In the genomic region with DNA sequence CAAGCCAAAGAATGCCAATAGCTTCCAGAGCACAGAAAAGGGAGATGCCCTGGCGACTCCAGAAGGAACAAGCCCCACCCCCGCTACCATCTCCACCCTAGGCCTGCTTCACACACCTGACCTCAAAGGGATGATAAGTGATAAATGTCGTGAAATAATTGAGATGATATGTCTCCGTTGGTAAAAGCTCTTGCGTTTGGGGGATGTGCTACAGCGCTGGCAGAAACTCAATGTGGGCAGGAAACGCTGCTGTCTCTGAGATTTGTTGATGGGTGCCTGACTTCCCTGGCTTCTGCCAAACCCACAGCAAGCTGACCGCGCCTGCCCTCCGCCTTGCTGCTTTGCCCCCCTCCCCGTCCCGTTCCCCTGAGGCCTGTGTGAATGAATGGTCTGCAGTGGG, we compare ENCODE assay signal across 10 mouse cellular contexts. TPM values are rescaled to one million over a fixed set of nuclear protein-coding genes. Genes with fewer than 3 reads are reported as not detected.
DNase-seq lines count a peak whose midpoint lies in the region; ATAC-seq and TF ChIP-seq lines count a peak whose summit lies in the region.
"Had no signal": no experiment of that assay in that cellular context is flagged by ENCODE, and none has a peak within 500 bp of the region (broad histone marks: within the 10 kb centered on the region; RNA-seq: fewer than 3 reads in every experiment).

No protein-coding gene starts in this region.

- WGBS in forebrain, embryonic 10.5 days, result 71% methylated on average over 12 of the region's 12 CpGs
- WGBS in forebrain, embryonic 14.5 days, result 72% methylated on average over 12 of the region's 12 CpGs
- 28% methylated on average over 12 of the region's 12 CpGs for WGBS in heart, embryonic 15.5 days
- WGBS in lung, embryonic 14.5 days, result 40% methylated on average over 12 of the region's 12 CpGs
- WGBS in midbrain, embryonic 15.5 days, result 75% methylated on average over 12 of the region's 12 CpGs
- 77% methylated on average over 12 of the region's 12 CpGs for WGBS in forebrain, embryonic 12.5 days

- no peaks in the 10 kb centered on the region for H3K9me3 ChIP-seq in forebrain, embryonic 10.5 days
- no peaks in the 10 kb centered on the region for H3K9me3 ChIP-seq in forebrain, embryonic 14.5 days (replicated peaks; ENCODE audit: control insufficient read depth, low read length)
- H3K9me3 ChIP-seq in heart, embryonic 15.5 days (replicated peaks), result no peaks in the 10 kb centered on the region
- H3K9me3 ChIP-seq in lung, embryonic 14.5 days (ENCODE audit: low read depth, low read length), result no peaks in the 10 kb centered on the region
- no peaks in the 10 kb centered on the region for H3K9me3 ChIP-seq in midbrain, embryonic 15.5 days
- H3K9me3 ChIP-seq in forebrain, embryonic 12.5 days, result no peaks in the 10 kb centered on the region
- H3K9me3 ChIP-seq: hindbrain, embryonic 15.5 days had no signal

- H3K4me2 ChIP-seq in forebrain, embryonic 14.5 days (ENCODE audit: low read length), result no peak overlapping the region
- H3K4me2 ChIP-seq in heart, embryonic 15.5 days, result peak overlapping the region; percentile 38
- peak overlapping the region; percentile 27; the same call in 1 of the 2 replicates for H3K4me2 ChIP-seq in lung, embryonic 14.5 days
- no peak overlapping the region for H3K4me2 ChIP-seq in midbrain, embryonic 15.5 days
- no peak overlapping the region for H3K4me2 ChIP-seq in forebrain, embryonic 12.5 days
- H3K4me2 ChIP-seq: hindbrain, embryonic 15.5 days had no signal

- H3K36me3 ChIP-seq in forebrain, embryonic 10.5 days (replicated peaks), result peaks cover 23% of the 10 kb centered on the region
- peaks cover 19% of the 10 kb centered on the region for H3K36me3 ChIP-seq in forebrain, embryonic 14.5 days (ENCODE audit: control insufficient read depth, insufficient read depth, low read length)
- peaks cover 24% of the 10 kb centered on the region for H3K36me3 ChIP-seq in heart, embryonic 15.5 days
- H3K36me3 ChIP-seq in lung, embryonic 14.5 days (ENCODE audit: insufficient read depth), result peaks cover 22% of the 10 kb centered on the region; the same call in 1 of the 2 replicates
- no peaks in the 10 kb centered on the region for H3K36me3 ChIP-seq in midbrain, embryonic 15.5 days (replicated peaks)
- H3K36me3 ChIP-seq in forebrain, embryonic 12.5 days (replicated peaks), result peaks cover 15% of the 10 kb centered on the region; the same call in 1 of the 2 replicates

- H3K4me3 ChIP-seq in forebrain, embryonic 10.5 days, result no peak overlapping the region
- H3K4me3 ChIP-seq in forebrain, embryonic 14.5 days (ENCODE audit: low read depth, low read length), result no peak overlapping the region
- H3K4me3 ChIP-seq in heart, embryonic 15.5 days, result 0 out of 2 replicates have a peak overlapping the region, but pooled peaks have one; percentile 7
- no peak overlapping the region for H3K4me3 ChIP-seq in lung, embryonic 14.5 days (ENCODE audit: low read depth, low read length)
- H3K4me3 ChIP-seq in midbrain, embryonic 15.5 days, result no peak overlapping the region
- H3K4me3 ChIP-seq in forebrain, embryonic 12.5 days (replicated peaks), result no peak overlapping the region
- H3K4me3 ChIP-seq: hindbrain, embryonic 15.5 days had no signal

- no peak for DNase-seq in forebrain, embryonic 10.5 days (ENCODE audit: extremely low spot score, low spot score)
- no peak for DNase-seq in forebrain, embryonic 14.5 days (ENCODE audit: low spot score)
- peak; percentile 55 to 64 for DNase-seq in CD8-positive naive resting alpha-beta T cell, adult 2 months (ENCODE audit: low read depth in 2 of 2, low spot score in 2 of 2)
- peak; percentile 59 for DNase-seq in lung, embryonic 14.5 days
- no peak for DNase-seq in left cerebral cortex, adult 11 months (ENCODE audit: low spot score)

- peaks cover 52% of the 10 kb centered on the region for H3K4me1 ChIP-seq in forebrain, embryonic 10.5 days
- peaks cover 3% of the 10 kb centered on the region; the same call in 1 of the 2 replicates for H3K4me1 ChIP-seq in forebrain, embryonic 14.5 days (ENCODE audit: control insufficient read depth, insufficient read depth, low read length)
- H3K4me1 ChIP-seq in heart, embryonic 15.5 days (replicated peaks), result peaks cover 71% of the 10 kb centered on the region
- H3K4me1 ChIP-seq in lung, embryonic 14.5 days (ENCODE audit: insufficient read depth), result peaks cover 5% of the 10 kb centered on the region; the same call in 1 of the 2 replicates
- peaks cover 14% of the 10 kb centered on the region for H3K4me1 ChIP-seq in midbrain, embryonic 15.5 days
- H3K4me1 ChIP-seq in forebrain, embryonic 12.5 days, result peaks cover 22% of the 10 kb centered on the region

- no peak overlapping the region for H3K9ac ChIP-seq in forebrain, embryonic 14.5 days (ENCODE audit: low read length)
- H3K9ac ChIP-seq in heart, embryonic 15.5 days, result no peak overlapping the region
- H3K9ac ChIP-seq in lung, embryonic 14.5 days, result no peak overlapping the region
- H3K9ac ChIP-seq in midbrain, embryonic 15.5 days, result no peak overlapping the region
- no peak overlapping the region for H3K9ac ChIP-seq in forebrain, embryonic 12.5 days
- H3K9ac ChIP-seq: hindbrain, embryonic 15.5 days had no signal

- H3K27ac ChIP-seq in forebrain, embryonic 10.5 days, result peak overlapping the region; percentile 30; the same call in 1 of the 2 replicates
- no peak overlapping the region for H3K27ac ChIP-seq in forebrain, embryonic 14.5 days (ENCODE audit: low read depth, low read length)
- peak overlapping the region; percentile 53 for H3K27ac ChIP-seq in heart, embryonic 15.5 days
- no peak overlapping the region for H3K27ac ChIP-seq in lung, embryonic 14.5 days (ENCODE audit: low read depth)
- H3K27ac ChIP-seq in midbrain, embryonic 15.5 days, result no peak overlapping the region
- no peak overlapping the region for H3K27ac ChIP-seq in forebrain, embryonic 12.5 days
- H3K27ac ChIP-seq: hindbrain, embryonic 15.5 days had no signal

- no peaks in the 10 kb centered on the region for H3K27me3 ChIP-seq in forebrain, embryonic 10.5 days (ENCODE audit: poor library complexity, severe bottlenecking)
- H3K27me3 ChIP-seq in forebrain, embryonic 14.5 days (replicated peaks; ENCODE audit: control insufficient read depth, insufficient read depth, low read length), result no peaks in the 10 kb centered on the region
- H3K27me3 ChIP-seq in heart, embryonic 15.5 days, result no peaks in the 10 kb centered on the region
- no peaks in the 10 kb centered on the region for H3K27me3 ChIP-seq in lung, embryonic 14.5 days (ENCODE audit: insufficient read depth, low read length)
- H3K27me3 ChIP-seq in midbrain, embryonic 15.5 days (replicated peaks), result no peaks in the 10 kb centered on the region
- no peaks in the 10 kb centered on the region for H3K27me3 ChIP-seq in forebrain, embryonic 12.5 days
- H3K27me3 ChIP-seq: hindbrain, embryonic 15.5 days; Patski had no signal

- TF ChIP-seq CTCF in lung, embryonic 14.5 days (IDR thresholded peaks at IDR 0.05; ENCODE audit: low read depth), result no peak

- ATAC-seq in forebrain, embryonic 14.5 days, result no peak
- ATAC-seq in heart, embryonic 15.5 days (replicated peaks; ENCODE audit: insufficient number of reproducible peaks, insufficient read depth, low FRiP score, low read depth), result no peak
- ATAC-seq in lung, embryonic 14.5 days (ENCODE audit: insufficient read depth), result peak; percentile 53; the same call in 1 of the 2 replicates
- ATAC-seq in midbrain, embryonic 15.5 days (replicated peaks), result no peak
- no peak for ATAC-seq in forebrain, embryonic 12.5 days (ENCODE audit: low FRiP score)
- ATAC-seq: Patski had no signal

RNA-seq across cellular contexts. Expression of gene Ifngr2, which starts 6.8 kb away (rescaled TPM):
- polyA plus RNA-seq in forebrain, embryonic 10.5 days (2016; fragmentation: Nextera tagmentation; extraction: Ambion mirVana), result 27.2 and 28.0 TPM in 2 replicates
- polyA plus RNA-seq in forebrain, embryonic 14.5 days (2014; fragmentation: Nextera tagmentation; extraction: Ambion mirVana), result 77.3 and 100 TPM in 2 replicates
- 114 and 129 TPM in 2 replicates for polyA plus RNA-seq in heart, embryonic 15.5 days (2015; fragmentation: Nextera tagmentation; extraction: Ambion mirVana)
- 47.7 and 52.1 TPM in 2 replicates for polyA plus RNA-seq in lung, embryonic 14.5 days (2014; fragmentation: Nextera tagmentation; extraction: Ambion mirVana)
- 92.5 and 94.2 TPM in 2 replicates for polyA plus RNA-seq in midbrain, embryonic 15.5 days (2015; fragmentation: Nextera tagmentation; extraction: Ambion mirVana)
- 27.9 and 31.9 TPM in 2 replicates for polyA plus RNA-seq in forebrain, embryonic 12.5 days (2016; fragmentation: Nextera tagmentation; extraction: Ambion mirVana)

RNA-seq across cellular contexts. Expression of gene Tmem50b, which starts 44.0 kb away (rescaled TPM):
- polyA plus RNA-seq in forebrain, embryonic 10.5 days (2016; fragmentation: Nextera tagmentation; extraction: Ambion mirVana), result 32.7 and 33.8 TPM in 2 replicates
- 105 and 111 TPM in 2 replicates for polyA plus RNA-seq in forebrain, embryonic 14.5 days (2014; fragmentation: Nextera tagmentation; extraction: Ambion mirVana)
- polyA plus RNA-seq in heart, embryonic 15.5 days (2015; fragmentation: Nextera tagmentation; extraction: Ambion mirVana), result 55.7 and 59.1 TPM in 2 replicates
- 33.1 and 37.2 TPM in 2 replicates for polyA plus RNA-seq in lung, embryonic 14.5 days (2014; fragmentation: Nextera tagmentation; extraction: Ambion mirVana)
- polyA plus RNA-seq in midbrain, embryonic 15.5 days (2015; fragmentation: Nextera tagmentation; extraction: Ambion mirVana), result 79.4 and 81.6 TPM in 2 replicates
- 38.7 and 41.2 TPM in 2 replicates for polyA plus RNA-seq in forebrain, embryonic 12.5 days (2016; fragmentation: Nextera tagmentation; extraction: Ambion mirVana)

Comparison
In these comparisons a context has a peak if more than half of its experiments do, and no peak if none do; other contexts are left out.
1. H3K27ac ChIP-seq: peak in forebrain, embryonic 10.5 days (single experiment) and heart, embryonic 15.5 days (single experiment); none in forebrain, embryonic 14.5 days (single experiment), lung, embryonic 14.5 days (single experiment), midbrain, embryonic 15.5 days (single experiment) and forebrain, embryonic 12.5 days (single experiment).
2. DNase-seq: peak in CD8-positive naive resting alpha-beta T cell, adult 2 months (2 of 2) and lung, embryonic 14.5 days (single experiment); none in forebrain, embryonic 10.5 days (single experiment), forebrain, embryonic 14.5 days (single experiment) and left cerebral cortex, adult 11 months (single experiment).
3. H3K4me2 ChIP-seq: peak in heart, embryonic 15.5 days (single experiment) and lung, embryonic 14.5 days (single experiment); none in forebrain, embryonic 14.5 days (single experiment), midbrain, embryonic 15.5 days (single experiment) and forebrain, embryonic 12.5 days (single experiment).